In the genomic region with DNA sequence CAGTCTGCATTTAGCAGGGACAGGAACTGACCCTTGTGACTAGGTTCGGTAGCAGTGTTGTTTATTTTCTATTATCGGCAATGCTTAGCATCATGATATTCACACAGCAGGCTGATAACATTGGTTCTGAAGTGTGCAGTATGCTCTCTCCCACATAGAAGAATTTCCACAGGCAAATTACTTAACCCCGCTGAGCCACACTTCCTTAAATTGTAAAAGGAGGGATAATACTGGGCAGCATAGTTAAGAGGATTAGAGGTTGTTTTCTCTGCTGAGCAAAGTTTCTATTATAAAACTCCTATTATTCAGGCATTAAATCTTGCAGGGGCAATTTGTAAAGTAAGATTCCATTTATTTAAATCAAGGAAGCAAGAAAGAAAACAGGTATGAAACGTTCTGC, we compare ENCODE assay signal across 8 mouse cellular contexts.
"Had no signal": no experiment of that assay in that cellular context is flagged by ENCODE, and none has a peak within 500 bp of the region (broad histone marks: within the 10 kb centered on the region; RNA-seq: fewer than 3 reads in every experiment).

No protein-coding gene starts in this region.

- H3K27ac ChIP-seq: kidney, postnatal 0 days; limb, embryonic 13.5 days; liver, embryonic 14.5 days had no signal

- H3K9ac ChIP-seq: limb, embryonic 13.5 days; liver, embryonic 14.5 days had no signal

- H3K4me1 ChIP-seq: limb, embryonic 13.5 days had no signal

- H3K4me3 ChIP-seq: limb, embryonic 13.5 days had no signal

- H3K9me3 ChIP-seq: limb, embryonic 13.5 days had no signal

- H3K36me3 ChIP-seq: limb, embryonic 13.5 days had no signal

- H3K4me2 ChIP-seq: limb, embryonic 13.5 days had no signal

- H3K27me3 ChIP-seq: limb, embryonic 13.5 days had no signal

- DNase-seq: layer of hippocampus, postnatal 36 days; lung, adult 18-20 months; spleen, adult 18-20 months; thymus, adult 18-20 months; thymus, postnatal 14 days had no signal
